Mouse (Mus musculus): ENCODE measurements around the gene Creld1. TPM values are rescaled to one million over a fixed set of nuclear protein-coding genes. Genes with fewer than 3 reads are reported as not detected.

Creld1 gene
- polyA plus RNA-seq, 1 experiment from 2014 or later = 92.9 TPM

Small RNA genes within 50 kb of the gene (microRNA-seq; reads per million reads assigned to microRNA genes)
- gene Gm23365 = not detected

Other genes starting within 250 kb of the Creld1 start
- gene Mtmr14, start 245.5 kb upstream of the Creld1 start, polyA plus RNA-seq (2015; fragmentation: Nextera tagmentation; extraction: Ambion mirVana) = 34.1 and 34.6 TPM in 2 replicates
- gene Cpne9, start 201.0 kb upstream of the Creld1 start, polyA plus RNA-seq (2015; fragmentation: Nextera tagmentation; extraction: Ambion mirVana) = 9.1 and 9.6 TPM in 2 replicates
- 12.4 and 15.5 TPM in 2 replicates for gene Brpf1, start 176.2 kb upstream of the Creld1 start, polyA plus RNA-seq (2015; fragmentation: Nextera tagmentation; extraction: Ambion mirVana)
- gene Ogg1, start 156.3 kb upstream of the Creld1 start, polyA plus RNA-seq (2015; fragmentation: Nextera tagmentation; extraction: Ambion mirVana) = 7.0 and 10.6 TPM in 2 replicates
- gene Camk1, start 139.3 kb upstream of the Creld1 start, polyA plus RNA-seq (2015; fragmentation: Nextera tagmentation; extraction: Ambion mirVana) = 119 and 128 TPM in 2 replicates
- 68.3 and 71.1 TPM in 2 replicates for gene Tada3, start 105.4 kb upstream of the Creld1 start, polyA plus RNA-seq (2015; fragmentation: Nextera tagmentation; extraction: Ambion mirVana)
- gene Arpc4, start 105.2 kb upstream of the Creld1 start, polyA plus RNA-seq (2015; fragmentation: Nextera tagmentation; extraction: Ambion mirVana) = 440 and 455 TPM in 2 replicates
- gene Ttll3, start 94.0 kb upstream of the Creld1 start, polyA plus RNA-seq (2015; fragmentation: Nextera tagmentation; extraction: Ambion mirVana) = 9.2 and 11.8 TPM in 2 replicates
- gene Rpusd3, start 64.0 kb upstream of the Creld1 start, polyA plus RNA-seq (2015; fragmentation: Nextera tagmentation; extraction: Ambion mirVana) = 21.5 and 21.7 TPM in 2 replicates
- 0.21 TPM in 1 of 2 replicates, not detected in the other for gene Cidec, start 47.5 kb upstream of the Creld1 start, polyA plus RNA-seq (2015; fragmentation: Nextera tagmentation; extraction: Ambion mirVana)
- 95.2 and 106 TPM in 2 replicates for gene Jagn1, start 40.7 kb upstream of the Creld1 start, polyA plus RNA-seq (2015; fragmentation: Nextera tagmentation; extraction: Ambion mirVana)
- 0.26 and 0.34 TPM in 2 replicates for gene Il17re, start 24.8 kb upstream of the Creld1 start, polyA plus RNA-seq (2015; fragmentation: Nextera tagmentation; extraction: Ambion mirVana)
- gene Il17rc, start 11.9 kb upstream of the Creld1 start, polyA plus RNA-seq (2015; fragmentation: Nextera tagmentation; extraction: Ambion mirVana) = 4.4 and 5.9 TPM in 2 replicates
- 14.2 and 14.5 TPM in 2 replicates for gene Prrt3, start 18.6 kb downstream of the Creld1 start, polyA plus RNA-seq (2015; fragmentation: Nextera tagmentation; extraction: Ambion mirVana)
- gene Emc3, start 48.4 kb downstream of the Creld1 start, polyA plus RNA-seq (2015; fragmentation: Nextera tagmentation; extraction: Ambion mirVana) = 120 and 124 TPM in 2 replicates
- 1.9 and 2.1 TPM in 2 replicates for gene Fancd2, start 48.4 kb downstream of the Creld1 start, polyA plus RNA-seq (2015; fragmentation: Nextera tagmentation; extraction: Ambion mirVana)
- gene Fancd2os, start 117.4 kb downstream of the Creld1 start, polyA plus RNA-seq (2015; fragmentation: Nextera tagmentation; extraction: Ambion mirVana) = 0.21 and 0.22 TPM in 2 replicates
- 246 and 270 TPM in 2 replicates for gene Brk1, start 121.5 kb downstream of the Creld1 start, polyA plus RNA-seq (2015; fragmentation: Nextera tagmentation; extraction: Ambion mirVana)
- 73.0 and 74.5 TPM in 2 replicates for gene Vhl, start 140.7 kb downstream of the Creld1 start, polyA plus RNA-seq (2015; fragmentation: Nextera tagmentation; extraction: Ambion mirVana)
- 2.6 and 2.8 TPM in 2 replicates for gene Irak2, start 155.2 kb downstream of the Creld1 start, polyA plus RNA-seq (2015; fragmentation: Nextera tagmentation; extraction: Ambion mirVana)
- 0.56 and 1.3 TPM in 2 replicates for gene Tatdn2, start 213.8 kb downstream of the Creld1 start, polyA plus RNA-seq (2015; fragmentation: Nextera tagmentation; extraction: Ambion mirVana)
- gene Ghrl, start 236.6 kb downstream of the Creld1 start, polyA plus RNA-seq (2015; fragmentation: Nextera tagmentation; extraction: Ambion mirVana) = 0.93 and 1.2 TPM in 2 replicates